Mouse (Mus musculus) thymus, postnatal 25 days (tissue): ENCODE measurements around the gene Meis3.
A peak's percentile ranks its signal among the peaks of the same experiment; 100 is the strongest.

ENCODE experiments used
- DNase-seq: peaks from one replicate; pipeline ENCODE4 v3.0.0; 2022

The Meis3 gene

GRCm38 (mm10) chr7:16160702-16161101 lies 14.2 kb upstream of the Meis3 start:
- DNase-seq: no peak

DNA sequence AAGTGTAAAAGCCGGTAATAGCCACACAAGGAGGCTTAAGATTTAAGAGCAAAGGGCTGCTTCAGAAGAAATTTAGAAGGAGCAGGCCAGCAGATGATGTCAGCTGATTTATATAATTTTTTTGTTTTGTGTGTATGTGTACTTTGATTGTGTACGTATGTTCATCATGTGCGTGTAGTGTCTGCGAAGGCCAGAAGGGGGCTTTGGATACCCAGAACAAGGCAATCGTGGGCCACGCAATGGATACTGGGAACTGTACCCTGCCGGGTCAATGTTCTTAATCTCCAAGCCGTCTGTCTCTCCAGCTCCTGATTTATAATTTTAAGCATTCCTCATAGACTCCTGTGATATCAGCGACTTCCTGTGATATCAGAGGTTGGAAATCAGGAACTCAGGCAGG lies 13.6 kb upstream of the Meis3 start:
- DNase-seq: no peak

DNA sequence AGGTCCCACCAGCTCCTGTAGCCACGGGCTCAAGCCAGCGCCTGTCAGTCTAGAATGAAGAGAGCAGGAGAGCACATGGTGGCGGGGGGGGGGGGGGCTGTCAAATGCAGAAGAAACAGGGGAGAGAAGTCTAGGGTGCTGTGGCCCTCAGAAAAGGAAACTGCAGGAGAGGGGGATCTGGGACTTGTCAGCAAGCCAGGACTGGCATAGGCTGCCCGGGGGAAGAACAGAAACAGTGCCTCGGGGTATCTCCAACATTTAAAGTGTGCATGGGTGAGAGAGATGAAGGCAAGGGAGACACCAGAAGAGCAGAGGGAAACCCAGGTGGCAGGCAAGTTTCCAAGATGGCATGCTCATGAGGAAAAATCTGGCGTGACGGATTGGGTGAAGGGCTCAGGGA lies 12.9 kb upstream of the Meis3 start:
- DNase-seq: no peak

DNA sequence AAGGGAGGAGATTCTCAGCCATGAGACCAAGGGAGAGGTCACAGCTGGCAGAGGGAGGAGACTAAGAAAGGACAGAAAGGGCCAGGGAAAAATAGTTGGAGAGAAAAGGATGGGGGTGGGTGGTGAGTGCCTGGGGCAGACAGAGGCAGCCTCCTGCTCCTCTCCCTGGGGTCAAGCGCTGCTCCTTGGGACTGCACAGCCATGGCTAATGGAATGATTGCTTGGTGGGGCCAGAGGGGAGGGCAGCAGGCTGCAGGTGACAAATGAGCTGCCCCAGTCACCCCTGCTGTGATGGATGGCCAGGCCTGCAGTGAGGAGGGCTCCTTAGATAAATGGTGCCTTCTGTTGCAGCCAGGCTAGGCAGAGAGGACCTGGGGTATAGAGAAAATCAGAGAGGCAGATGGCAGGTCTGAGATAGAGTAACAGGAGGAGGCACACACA lies 2.7 kb upstream of the Meis3 start:
- no peak for DNase-seq

DNA sequence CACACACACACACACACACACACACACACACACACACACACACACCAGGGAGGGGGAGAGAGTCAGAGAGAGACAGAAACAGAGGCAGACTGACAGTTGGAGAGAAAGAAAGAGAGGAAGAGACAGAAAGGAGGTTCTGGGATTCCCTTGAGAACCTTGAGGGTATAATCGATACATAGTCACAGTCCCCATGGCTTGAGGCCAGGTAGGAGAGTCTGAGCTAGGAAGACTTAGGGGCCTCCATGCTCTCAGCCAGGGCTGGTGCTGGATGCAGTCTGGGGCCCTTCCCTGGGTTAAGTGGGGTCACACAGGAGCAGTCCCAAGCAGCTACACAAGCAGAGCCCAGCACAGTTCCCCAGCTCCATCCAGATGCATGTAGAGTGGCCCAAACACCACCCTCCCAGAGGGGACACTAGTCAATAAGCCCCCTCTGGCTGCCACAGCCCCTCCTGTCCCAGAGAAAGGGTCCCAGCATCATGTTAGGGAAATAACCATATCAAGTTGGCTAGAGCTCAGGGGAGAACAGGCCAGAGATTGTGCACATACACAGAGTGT lies 2.2 kb upstream of the Meis3 start:
- no peak for DNase-seq

DNA sequence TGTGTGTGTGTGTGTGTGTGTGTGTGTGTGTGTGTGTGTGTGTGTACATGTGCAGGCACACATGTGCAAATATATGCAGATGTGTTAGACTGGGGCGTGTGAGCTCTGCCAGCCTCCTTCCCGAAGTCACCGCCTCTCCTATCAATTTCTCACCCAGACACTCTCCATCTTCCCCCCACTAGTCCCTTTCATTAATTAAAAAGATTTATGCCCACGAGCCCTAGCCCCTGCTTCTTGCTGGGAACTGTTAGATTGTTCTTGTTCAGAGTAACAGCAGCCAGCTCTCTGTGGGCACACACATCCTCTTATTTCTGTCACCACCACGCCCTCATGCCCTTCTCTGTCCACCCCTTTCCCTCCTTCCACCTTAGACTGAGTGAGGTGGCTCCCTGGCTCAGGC lies 1.7 kb upstream of the Meis3 start:
- no peak for DNase-seq

- peak; percentile 28 for DNase-seq
Observed at GRCm38 (mm10) chr7:16175542-16175931, 647 bp downstream of the Meis3 start.

- DNase-seq: no peak
Observed at GRCm38 (mm10) chr7:16178114-16178513, 3.2 kb downstream of the Meis3 start.

- peak; percentile 56 for DNase-seq
Observed at GRCm38 (mm10) chr7:16183663-16184062, 8.8 kb downstream of the Meis3 start.

- no peak for DNase-seq
Observed at GRCm38 (mm10) chr7:16187494-16187893, 12.6 kb downstream of the Meis3 start.

- peak; percentile 79 for DNase-seq
Observed at GRCm38 (mm10) chr7:16192315-16192714, 17.4 kb downstream of the Meis3 start.

- peak; percentile 37 for DNase-seq
Observed at GRCm38 (mm10) chr7:16193702-16194101, 18.8 kb downstream of the Meis3 start.

GRCm38 (mm10) chr7:16196616-16197015 lies 21.7 kb downstream of the Meis3 start:
- DNase-seq: peak; percentile 36

- peak; percentile 78 for DNase-seq
Observed at GRCm38 (mm10) chr7:16197166-16197565, 22.3 kb downstream of the Meis3 start.

DNA sequence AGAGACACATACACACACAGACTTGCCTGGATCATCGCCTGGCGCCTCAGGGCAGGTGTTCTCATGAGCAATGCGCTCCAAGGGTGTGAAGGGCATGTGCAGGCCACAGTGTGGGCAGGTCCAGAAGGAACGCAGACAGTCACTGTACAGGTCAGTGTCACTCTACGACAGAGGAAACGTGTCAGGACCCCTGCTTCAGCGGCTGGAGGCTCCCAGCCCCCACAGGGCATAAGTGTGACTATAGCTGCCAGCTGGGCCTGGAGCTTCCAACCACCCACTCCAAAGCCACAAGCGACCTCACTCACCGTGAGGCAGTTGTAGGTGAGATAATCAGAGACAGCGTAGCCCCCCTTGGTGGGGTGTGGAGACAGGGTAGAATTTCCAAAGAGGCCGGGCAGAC lies 23.6 kb downstream of the Meis3 start:
- peak; percentile 51 for DNase-seq

DNA sequence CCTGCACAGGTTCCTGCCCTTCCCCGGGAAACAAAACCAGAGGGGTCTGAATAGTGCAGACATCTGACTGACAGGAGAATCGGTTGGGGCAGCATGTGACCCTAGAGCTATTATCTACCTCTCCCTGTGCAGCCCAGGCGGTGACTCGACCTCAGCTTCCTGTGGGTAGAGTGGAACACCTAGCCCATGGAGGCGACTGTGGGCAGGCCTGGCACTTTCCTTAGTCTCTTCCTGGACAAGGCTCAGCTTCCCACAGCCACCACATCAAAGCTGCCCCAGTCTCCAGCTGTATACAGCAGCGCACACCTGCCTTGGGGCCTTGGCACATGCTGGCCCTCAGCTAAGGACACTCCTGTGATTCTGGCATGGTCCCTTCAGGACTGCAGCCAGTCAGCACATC lies 26.2 kb downstream of the Meis3 start:
- peak; percentile 75 for DNase-seq

DNA sequence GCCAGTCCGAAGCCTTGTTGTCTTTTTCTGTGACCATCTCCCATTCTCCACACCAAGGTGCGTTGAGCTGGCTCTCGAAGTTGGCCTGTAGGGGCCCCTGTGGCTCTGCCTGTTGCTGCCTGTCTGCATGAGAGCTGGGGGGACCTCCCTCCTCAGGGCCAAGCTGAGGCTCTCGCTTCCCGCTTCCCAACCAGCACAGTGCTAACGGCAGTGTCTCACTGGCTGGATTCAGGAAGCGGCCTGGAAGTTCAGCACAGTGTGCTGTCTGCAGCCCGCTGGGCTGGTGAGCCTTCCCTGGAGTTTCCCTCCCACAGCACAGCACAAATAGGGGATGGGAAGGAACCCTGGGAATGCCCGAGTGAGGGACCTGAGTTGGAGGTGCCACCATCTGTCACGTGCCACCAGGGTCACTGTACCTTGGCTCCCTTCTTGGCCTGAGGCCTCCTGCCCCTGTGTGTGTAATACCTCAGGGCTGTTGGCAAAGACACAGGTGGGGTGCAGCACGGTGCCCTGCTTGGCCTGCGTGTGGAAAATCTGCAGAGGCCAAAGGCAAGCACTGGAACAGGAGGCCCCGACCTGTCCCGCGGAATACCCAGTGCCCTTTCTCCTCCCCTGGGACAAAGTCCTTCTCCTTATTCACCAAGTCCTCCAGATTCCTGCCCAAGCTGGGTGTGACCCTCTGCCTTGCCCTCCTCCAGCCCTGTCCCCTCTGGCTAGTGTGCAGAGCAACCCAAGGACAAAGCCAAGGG lies 28.0 kb downstream of the Meis3 start:
- no peak for DNase-seq

- DNase-seq: no peak
Observed at GRCm38 (mm10) chr7:16203505-16203903, 28.6 kb downstream of the Meis3 start.

DNA sequence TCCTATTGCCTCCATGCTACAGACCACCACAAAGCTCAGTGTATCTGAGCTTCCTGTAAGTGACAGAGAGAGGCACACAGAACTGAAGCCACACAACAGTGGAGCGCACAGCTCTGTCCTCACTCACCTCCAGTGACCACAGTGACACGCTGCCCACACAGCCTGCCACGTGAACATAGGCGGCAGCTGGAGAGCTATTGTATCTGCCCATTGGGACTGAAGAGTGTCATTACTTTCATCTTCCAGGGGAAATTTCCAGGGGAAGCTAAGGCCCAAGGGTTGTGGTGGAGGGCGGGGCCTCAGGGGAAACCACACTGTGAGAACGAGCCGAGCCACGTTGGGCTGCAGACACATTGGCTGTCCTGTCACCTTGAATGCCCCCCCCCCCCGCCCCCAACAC lies 29.9 kb downstream of the Meis3 start:
- DNase-seq: no peak

DNA sequence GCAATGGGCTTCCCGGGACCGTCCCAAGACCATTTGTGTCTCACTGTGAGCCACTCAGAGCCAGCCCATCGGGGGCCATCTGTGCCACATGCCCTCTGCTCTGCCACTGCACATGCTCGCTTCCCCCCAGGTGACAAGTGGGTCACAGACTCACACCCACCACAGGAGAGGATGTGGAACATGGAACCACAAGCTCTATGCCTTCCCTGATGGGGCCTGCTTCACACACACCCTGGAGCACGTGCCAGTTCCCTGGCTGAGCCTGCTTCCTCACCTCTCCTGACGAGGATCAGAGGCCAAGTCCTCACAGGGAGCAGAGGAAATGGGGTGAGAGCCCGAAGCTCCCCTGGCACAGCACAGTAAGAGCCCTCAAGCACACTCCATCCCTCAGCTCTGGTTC lies 32.2 kb downstream of the Meis3 start:
- DNase-seq: peak; percentile 78

- no peak for DNase-seq
Observed at GRCm38 (mm10) chr7:16207496-16207895, 32.6 kb downstream of the Meis3 start.

DNA sequence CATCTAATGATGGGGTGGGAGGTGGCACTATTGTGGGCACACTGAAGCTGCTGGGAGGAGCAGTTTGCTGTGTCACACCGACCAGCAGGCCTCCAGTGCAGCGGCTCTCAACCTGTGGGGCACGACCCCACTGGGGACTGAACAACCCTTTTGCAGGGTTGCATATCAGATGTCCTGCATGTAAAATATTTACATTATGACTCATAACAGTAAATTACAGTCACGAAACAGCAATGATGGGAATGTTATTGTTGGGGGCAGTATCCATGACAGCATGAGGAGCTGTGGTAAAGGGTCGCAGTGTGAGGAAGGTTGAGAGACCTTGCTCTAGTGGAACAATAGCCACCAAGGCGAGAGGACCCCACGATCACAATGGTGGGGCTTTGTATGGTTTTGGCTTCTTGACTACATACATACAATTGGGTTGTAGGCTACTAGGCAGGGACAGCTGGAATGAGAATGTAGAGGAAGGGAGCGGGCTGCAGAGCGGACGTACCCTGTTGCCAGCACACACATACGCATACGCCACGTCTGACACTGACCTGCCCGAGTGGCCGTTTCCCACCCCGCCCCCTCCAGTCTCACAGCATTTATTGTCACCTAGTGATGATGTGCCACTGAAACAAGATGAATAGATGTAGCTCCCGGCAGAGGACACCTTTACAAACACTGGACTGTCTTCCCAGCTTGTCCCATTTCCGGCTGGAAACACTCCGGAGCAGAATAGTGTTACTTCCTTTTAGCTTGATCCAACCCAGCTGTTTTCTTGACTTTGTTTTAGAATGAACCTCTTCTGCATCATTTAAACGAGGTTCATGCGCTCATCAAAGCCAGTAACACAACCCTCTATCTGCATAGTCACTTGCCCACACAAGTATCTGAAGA lies 34.1 kb downstream of the Meis3 start:
- DNase-seq: no peak

- DNase-seq: no peak
Observed at GRCm38 (mm10) chr7:16210862-16211365, 36.0 kb downstream of the Meis3 start.

DNA sequence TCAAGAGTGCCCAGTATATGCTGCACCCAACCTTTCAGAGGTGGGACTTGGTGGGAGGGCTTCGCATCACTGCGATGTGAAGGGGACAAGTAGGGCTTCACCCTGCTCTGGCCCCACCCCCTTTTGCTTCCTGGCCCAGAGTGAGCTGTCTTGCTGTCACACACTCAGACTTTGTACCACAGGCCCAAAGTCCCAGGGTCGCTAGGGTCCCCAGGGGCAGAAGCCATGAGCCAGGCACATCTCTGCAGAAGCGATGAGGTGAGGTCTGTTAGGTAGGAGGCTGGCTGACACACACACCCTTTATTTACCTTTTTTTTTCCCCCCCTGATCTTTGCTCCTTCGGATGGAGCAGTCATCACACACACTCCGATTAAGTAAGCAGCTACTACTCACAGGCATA lies 38.3 kb downstream of the Meis3 start:
- DNase-seq: no peak
